Mouse (Mus musculus) intestine, embryonic 14.5 days (tissue): ENCODE results near the gene Pik3cb. TPM values are rescaled to one million over a fixed set of nuclear protein-coding genes. Genes with fewer than 3 reads are reported as not detected.

Source experiments
- ATAC-seq: fragments of 200-750 bp; cut with Nextera tagmentation; replicated peaks from 2 replicates; pipeline ENCODE4 v1.8.0; 2017; ENCODE audit warnings: low read depth, moderate number of reproducible peaks, moderate TSS enrichment, moderate library complexity; ENCODE audit not compliant: low FRiP score, low TSS enrichment
- DNase-seq: peaks from one replicate; pipeline ENCODE4 v3.0.0-alpha.2; 2018; ENCODE audit warnings: low spot score
- H3K27ac ChIP-seq: fragments of 300-500 bp; sonication (generic); 2 replicates; pipeline ENCODE4 v1.5.1; 2014; ENCODE audit warnings: low read depth, mild to moderate bottlenecking, control low read depth
- H3K27me3 ChIP-seq: fragments of 300-500 bp; sonication (generic); replicated peaks from 2 replicates; pipeline ENCODE4 v1.6.1; 2014; ENCODE audit warnings: low read length, control low read depth; ENCODE audit not compliant: control insufficient read depth, insufficient read depth
- H3K36me3 ChIP-seq: fragments of 300-500 bp; sonication (generic); 2 replicates; pipeline ENCODE4 v1.6.1; 2014; ENCODE audit warnings: low read length, control low read depth; ENCODE audit not compliant: control insufficient read depth, insufficient read depth
- H3K4me1 ChIP-seq: fragments of 300-500 bp; sonication (generic); replicated peaks from 2 replicates; pipeline ENCODE4 v1.6.1; 2014; ENCODE audit warnings: low read length, control low read depth, mixed read lengths; ENCODE audit not compliant: control insufficient read depth, insufficient read depth
- H3K4me2 ChIP-seq: fragments of 300-500 bp; sonication (generic); 2 replicates; pipeline ENCODE4 v1.6.1; 2014; ENCODE audit warnings: low read length
- H3K4me3 ChIP-seq: fragments of 300-500 bp; sonication (generic); 2 replicates; pipeline ENCODE4 v1.5.1; 2014; ENCODE audit warnings: low read depth, low read length, control low read depth, mixed read lengths
- H3K9ac ChIP-seq: fragments of 300-500 bp; sonication (generic); 2 replicates; pipeline ENCODE4 v1.6.1; 2014; ENCODE audit warnings: mild to moderate bottlenecking, low read length
- H3K9me3 ChIP-seq: fragments of 300-500 bp; sonication (generic); 2 replicates; pipeline ENCODE4 v1.6.1; 2016; ENCODE audit warnings: low read length, control low read depth; ENCODE audit not compliant: control insufficient read depth
- WGBS: fragments of 180-500 bp; shearing (Covaris S2); extraction: QIAGEN DNeasy Blood & Tissue Kit; methylation state at CpG from one replicate; pipeline ENCODE4 v1.1.7; 2014; 5-methylcytosine and 5-hydroxymethylcytosine counted together
- polyA plus RNA-seq: library from polyadenylated mRNA; unstranded; fragments of >200 nt; fragmentation: Nextera tagmentation; extraction: Ambion mirVana; gene quantifications from 2 replicates; pipeline ENCODE4 v1.2.1, GENCODE M21; 2014

The Pik3cb gene
- polyA plus RNA-seq, 1 experiment from 2014 or later: 0.88 TPM

- Histone ChIP-seq H3K36me3 (no peaks in the 10 kb centered on the region), H3K4me2 (no peak overlapping the region), H3K9ac (no peak overlapping the region), H3K4me3 (no peak overlapping the region), H3K27ac (no peak overlapping the region), H3K4me1 (no peaks in the 10 kb centered on the region), H3K9me3 (no peaks in the 10 kb centered on the region), H3K27me3 (no peaks in the 10 kb centered on the region)
- no peak for ATAC-seq
- 56% methylated on average over 4 of the region's 4 CpGs for WGBS
- DNase-seq: no peak
Measured at GRCm38 (mm10) chr9:99169029-99169428, 28.6 kb upstream of the Pik3cb start.

- Histone ChIP-seq H3K27ac (no peak overlapping the region), H3K4me3 (no peak overlapping the region), H3K9me3 (no peaks in the 10 kb centered on the region), H3K36me3 (no peaks in the 10 kb centered on the region), H3K9ac (no peak overlapping the region), H3K4me1 (no peaks in the 10 kb centered on the region), H3K4me2 (no peak overlapping the region), H3K27me3 (no peaks in the 10 kb centered on the region)
- WGBS: 75% methylated on average over 5 of the region's 5 CpGs
- DNase-seq: no peak
- no peak for ATAC-seq
Measured at GRCm38 (mm10) chr9:99166946-99167345, 26.5 kb upstream of the Pik3cb start.

GRCm38 (mm10) chr9:99165956-99166355 lies 25.5 kb upstream of the Pik3cb start:
- no peak for ATAC-seq
- 62% methylated on average over 6 of the region's 6 CpGs for WGBS
- no peak overlapping the region for H3K4me3 ChIP-seq

GRCm38 (mm10) chr9:99164664-99165226 lies 24.3 kb upstream of the Pik3cb start:
- DNase-seq (no peak), ATAC-seq (no peak)
- Histone ChIP-seq H3K4me2 (no peak overlapping the region), H3K9me3 (no peaks in the 10 kb centered on the region), H3K4me1 (no peaks in the 10 kb centered on the region), H3K9ac (no peak overlapping the region), H3K4me3 (no peak overlapping the region), H3K36me3 (no peaks in the 10 kb centered on the region), H3K27me3 (no peaks in the 10 kb centered on the region), H3K27ac (no peak overlapping the region)
- 64% methylated on average over 3 of the region's 3 CpGs for WGBS

More at GRCm38 (mm10) chr9:99165956-99166355, 25.5 kb upstream of the Pik3cb start:
- H3K27me3 ChIP-seq: no peaks in the 10 kb centered on the region
- H3K36me3 ChIP-seq: no peaks in the 10 kb centered on the region
- H3K27ac ChIP-seq: no peak overlapping the region
- no peak overlapping the region for H3K4me2 ChIP-seq
- H3K9ac ChIP-seq: no peak overlapping the region
- H3K4me1 ChIP-seq: no peaks in the 10 kb centered on the region
- no peak for DNase-seq
- H3K9me3 ChIP-seq: no peaks in the 10 kb centered on the region

GRCm38 (mm10) chr9:99164148-99164503 lies 23.7 kb upstream of the Pik3cb start:
- H3K27me3 ChIP-seq: no peaks in the 10 kb centered on the region
- H3K27ac ChIP-seq: no peak overlapping the region
- no peak overlapping the region for H3K9ac ChIP-seq
- ATAC-seq (no peak), DNase-seq (no peak)
- H3K4me2 ChIP-seq: no peak overlapping the region
- H3K36me3 ChIP-seq: no peaks in the 10 kb centered on the region
- no peak overlapping the region for H3K4me3 ChIP-seq
- H3K9me3 ChIP-seq: no peaks in the 10 kb centered on the region
- H3K4me1 ChIP-seq: no peaks in the 10 kb centered on the region
- WGBS: 70% methylated on average over 9 of the region's 9 CpGs

- 35% methylated on average over 15 of the region's 15 CpGs for WGBS
- no peaks in the 10 kb centered on the region for H3K27me3 ChIP-seq
Measured at GRCm38 (mm10) chr9:99163420-99164147, 23.2 kb upstream of the Pik3cb start.

GRCm38 (mm10) chr9:99162839-99163238 lies 22.4 kb upstream of the Pik3cb start:
- H3K9me3 ChIP-seq: no peaks in the 10 kb centered on the region
- H3K4me3 ChIP-seq: no peak overlapping the region
- no peak overlapping the region for H3K9ac ChIP-seq
- H3K27ac ChIP-seq: no peak overlapping the region
- H3K27me3 ChIP-seq: no peaks in the 10 kb centered on the region
- H3K36me3 ChIP-seq: no peaks in the 10 kb centered on the region
- DNase-seq (no peak), ATAC-seq (no peak)
- no peaks in the 10 kb centered on the region for H3K4me1 ChIP-seq
- WGBS: 60% methylated on average over 2 of the region's 2 CpGs
- no peak overlapping the region for H3K4me2 ChIP-seq

More at GRCm38 (mm10) chr9:99163420-99164147, 23.2 kb upstream of the Pik3cb start:
- no peak overlapping the region for H3K9ac ChIP-seq
- H3K4me3 ChIP-seq: no peak overlapping the region
- no peak for ATAC-seq
- H3K4me1 ChIP-seq: no peaks in the 10 kb centered on the region
- DNase-seq: no peak
- no peak overlapping the region for H3K4me2 ChIP-seq
- H3K36me3 ChIP-seq: no peaks in the 10 kb centered on the region
- no peak overlapping the region for H3K27ac ChIP-seq
- no peaks in the 10 kb centered on the region for H3K9me3 ChIP-seq

- Histone ChIP-seq H3K27ac (no peak overlapping the region), H3K27me3 (no peaks in the 10 kb centered on the region), H3K4me1 (no peaks in the 10 kb centered on the region), H3K4me3 (no peak overlapping the region), H3K9ac (no peak overlapping the region), H3K4me2 (no peak overlapping the region), H3K36me3 (no peaks in the 10 kb centered on the region), H3K9me3 (no peaks in the 10 kb centered on the region)
- DNase-seq: no peak
- no peak for ATAC-seq
- WGBS: 80% methylated on average over 5 of the region's 5 CpGs
Measured at GRCm38 (mm10) chr9:99160780-99161179, 20.4 kb upstream of the Pik3cb start.

GRCm38 (mm10) chr9:99159932-99160331 lies 19.5 kb upstream of the Pik3cb start:
- H3K4me2 ChIP-seq: no peak overlapping the region
- no peaks in the 10 kb centered on the region for H3K36me3 ChIP-seq
- no peak for DNase-seq
- WGBS: 77% methylated on average over 5 of the region's 5 CpGs
- H3K27me3 ChIP-seq: no peaks in the 10 kb centered on the region
- H3K4me3 ChIP-seq: no peak overlapping the region
- ATAC-seq: no peak
- no peak overlapping the region for H3K9ac ChIP-seq
- no peak overlapping the region for H3K27ac ChIP-seq
- no peaks in the 10 kb centered on the region for H3K4me1 ChIP-seq
- H3K9me3 ChIP-seq: no peaks in the 10 kb centered on the region
